Mouse (Mus musculus): ENCODE data around the gene Gm45808.

GRCm38 (mm10) chr7:45524841-45525621 lies 38.4 kb upstream of the Gm45808 start:
- TF ChIP-seq CTCF (IDR thresholded peaks at IDR 0.05; ENCODE audit: low read depth) = no peak
- TF ChIP-seq EP300 (IDR thresholded peaks at IDR 0.05; ENCODE audit: low read depth) = peak; percentile 96

Measured in liver, postnatal 0 days (tissue).